Mouse (Mus musculus) layer of hippocampus, postnatal 10 days (tissue): Measurements from ENCODE around the gene Cbln4. TPM values are rescaled to one million over a fixed set of nuclear protein-coding genes. Genes with fewer than 3 reads are reported as not detected.
A peak's percentile ranks its signal among the peaks of the same experiment; 100 is the strongest.

ENCODE experiments used
- DNase-seq, 2 experiments: peaks; one replicate each; pipeline ENCODE4 v3.0.0; 2021; ENCODE audit warnings: low spot score in 2 of 2
- long read RNA-seq: library from polyadenylated mRNA; stranded (forward); transcript quantifications from one replicate; pipeline ENCODE4 v2.0.0, GENCODE M21; 2023
- total RNA-seq, 2 experiments: library from RNA; stranded (reverse); gene quantifications; 2 replicates each; pipeline ENCODE4 v1.2.3; 2021

Gene Cbln4
- 10 to 100 TPM; 11.5 to 12.4 TPM for total RNA-seq
- long read RNA-seq, transcript Cbln4-201 (3 exons, 2,902 nt), result major isoform, 14 of 16 reads
- long read RNA-seq, partial matches to known transcripts, result 1 of 16 reads
- long read RNA-seq, other reads (novel, unspliced or antisense), result 1 of 16 reads

GRCm38 (mm10) chr2:172043235-172043610 lies at the start of gene Cbln4:
Gene Cbln4 (minus strand): TSS chr2:172043466.
- DNase-seq, result peak in 1 of 2 experiments; percentile 12

- DNase-seq, result no peak
Measured at GRCm38 (mm10) chr2:172078596-172078995, 35.3 kb upstream of the Cbln4 start.

GRCm38 (mm10) chr2:172076295-172076694 lies 33.0 kb upstream of the Cbln4 start:
- DNase-seq, result no peak

- no peak for DNase-seq
Measured at GRCm38 (mm10) chr2:172062876-172063275, 19.6 kb upstream of the Cbln4 start.

- DNase-seq, result no peak
Measured at GRCm38 (mm10) chr2:172059747-172060146, 16.5 kb upstream of the Cbln4 start.

GRCm38 (mm10) chr2:172058936-172059665 lies 15.8 kb upstream of the Cbln4 start:
- no peak for DNase-seq

GRCm38 (mm10) chr2:172046002-172046401 lies 2.7 kb upstream of the Cbln4 start:
- no peak for DNase-seq

- peak in 1 of 2 experiments; percentile 18 for DNase-seq
Measured at GRCm38 (mm10) chr2:172042607-172043234, 545 bp downstream of the Cbln4 start.

- DNase-seq, result peak; percentile 67 to 80
Measured at GRCm38 (mm10) chr2:172042125-172042524, 1.1 kb downstream of the Cbln4 start.

- DNase-seq, result peak in 1 of 2 experiments; percentile 13
Measured at GRCm38 (mm10) chr2:172040859-172041258, 2.4 kb downstream of the Cbln4 start.

GRCm38 (mm10) chr2:172039601-172040000 lies 3.7 kb downstream of the Cbln4 start:
- no peak for DNase-seq

GRCm38 (mm10) chr2:172034281-172034680 lies 9.0 kb downstream of the Cbln4 start:
- no peak for DNase-seq

- DNase-seq, result no peak
Measured at GRCm38 (mm10) chr2:172025459-172026130, 17.7 kb downstream of the Cbln4 start.

- no peak for DNase-seq
Measured at GRCm38 (mm10) chr2:172006726-172007125, 36.5 kb downstream of the Cbln4 start.

GRCm38 (mm10) chr2:172005970-172006369 lies 37.3 kb downstream of the Cbln4 start:
- DNase-seq, result peak; percentile 50 to 55

GRCm38 (mm10) chr2:172004029-172004984 lies 39.0 kb downstream of the Cbln4 start:
- peak in 1 of 2 experiments; percentile 15 for DNase-seq

GRCm38 (mm10) chr2:171996979-171997686 lies 46.1 kb downstream of the Cbln4 start:
- DNase-seq, result no peak

- DNase-seq, result no peak
Measured at GRCm38 (mm10) chr2:171994861-171995260, 48.4 kb downstream of the Cbln4 start.

GRCm38 (mm10) chr2:171994240-171994639 lies 49.0 kb downstream of the Cbln4 start:
- DNase-seq, result no peak

GRCm38 (mm10) chr2:171986686-171987085 lies 56.6 kb downstream of the Cbln4 start:
- DNase-seq, result no peak
